Comparison of ENCODE assay signal across 8 mouse cellular contexts in the genomic region with DNA sequence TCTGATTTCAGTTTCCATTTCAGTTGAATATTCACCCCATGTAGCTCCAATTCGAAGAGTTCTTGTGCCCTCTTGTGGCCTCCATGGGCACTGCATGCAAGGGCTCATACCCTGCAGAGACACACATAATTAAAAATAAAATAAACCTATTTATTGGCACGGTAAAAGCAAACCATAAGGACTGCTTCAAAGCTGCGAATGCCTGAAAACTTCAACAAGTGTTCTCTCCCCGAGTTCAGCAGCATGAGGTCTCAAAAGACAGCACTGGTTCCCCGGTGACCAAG. TPM values are rescaled to one million over a fixed set of nuclear protein-coding genes. Genes with fewer than 3 reads are reported as not detected.
A peak's percentile ranks its signal among the peaks of the same experiment; 100 is the strongest.
DNase-seq lines count a peak whose midpoint lies in the region; ATAC-seq lines count a peak whose summit lies in the region.

No protein-coding gene starts in this region.

- intact Hi-C loops in heart, postnatal 25 days (cut with DNase I): no loop called here

- ATAC-seq in erythroblast, adult 5-6 weeks (replicated peaks; ENCODE audit: low FRiP score, poor library complexity, severe bottlenecking): peak; percentile 45; the same call in 1 of the 2 replicates

- DNase-seq in heart, postnatal 4 days: peak; percentile 74
- no peak for DNase-seq in heart, postnatal 25 days (ENCODE audit: low spot score)
- DNase-seq in A20 (ENCODE audit: low read depth, low spot score) (peak; percentile 94), NIH3T3 (ENCODE audit: low read depth) (peak; percentile 95)
- peak; percentile 70 to 90 for DNase-seq in kidney, postnatal 36 days
- DNase-seq in retina, embryonic 14.5 days (ENCODE audit: low spot score): peak; percentile 76
- DNase-seq in gastrocnemius, postnatal 25 days: no peak

RNA-seq across cellular contexts. Expression of a gene that starts 10.2 kb away (rescaled TPM):
- not detected for total RNA-seq in heart, postnatal 4 days (2021)
- total RNA-seq in heart, postnatal 25 days (2021): not detected
- not detected in 2 replicates for total RNA-seq in erythroblast, adult 5-6 weeks (2015; ENCODE audit: low replicate concordance)
- total RNA-seq in erythroblast, adult 5-6 weeks (2017; ENCODE audit: low replicate concordance): not detected in 2 replicates
- total RNA-seq in gastrocnemius, postnatal 25 days (2021): not detected

RNA-seq across cellular contexts. Expression of a gene that starts 10.2 kb away (rescaled TPM):
- total RNA-seq in heart, postnatal 4 days (2021): 100 to 1,000 TPM in 1 of 2 experiments, 10 to 100 TPM in 1; 97.1 to 100 TPM
- total RNA-seq in heart, postnatal 25 days (2021): 10 to 100 TPM; 14.5 to 14.6 TPM
- total RNA-seq in erythroblast, adult 5-6 weeks (2015; ENCODE audit: low replicate concordance): 66.9 and 89.5 TPM in 2 replicates
- 110 and 133 TPM in 2 replicates for total RNA-seq in erythroblast, adult 5-6 weeks (2017; ENCODE audit: low replicate concordance)
- total RNA-seq in gastrocnemius, postnatal 25 days (2021): 1 to 10 TPM; 7.8 to 8.7 TPM

Comparison
In these comparisons a context has a peak if more than half of its experiments do, and no peak if none do; other contexts are left out.
1. DNase-seq: peak in heart, postnatal 4 days (single experiment), A20 (single experiment), NIH3T3 (single experiment), kidney, postnatal 36 days (2 of 2) and retina, embryonic 14.5 days (single experiment); none in heart, postnatal 25 days (single experiment) and gastrocnemius, postnatal 25 days (single experiment).
2. RNA of a gene that starts 10.2 kb away (total RNA-seq): 66.9 to 133 TPM in erythroblast, adult 5-6 weeks and 97.1 to 100 TPM in heart, postnatal 4 days; 14.5 to 14.6 TPM in heart, postnatal 25 days and 7.8 to 8.7 TPM in gastrocnemius, postnatal 25 days; every median in the first group is over 4 times any median in the second.